Mouse (Mus musculus) lung, embryonic 16.5 days (tissue): ENCODE measurements around the gene Sms. TPM values are rescaled to one million over a fixed set of nuclear protein-coding genes. Genes with fewer than 3 reads are reported as not detected.

Experiments used
- ATAC-seq: fragments of 200-750 bp; cut with Nextera tagmentation; 2 replicates; pipeline ENCODE4 v1.8.0; 2017; ENCODE audit warnings: low read depth, mild to moderate bottlenecking, moderate library complexity
- H3K27ac ChIP-seq: fragments of 300-500 bp; sonication (generic); 2 replicates; pipeline ENCODE4 v1.5.1; 2014; ENCODE audit warnings: mild to moderate bottlenecking, control low read depth, low read length
- H3K27me3 ChIP-seq: fragments of 300-500 bp; sonication (generic); 2 replicates; pipeline ENCODE4 v1.6.1; 2014; ENCODE audit warnings: low read depth, low read length, mixed read lengths; ENCODE audit not compliant: control insufficient read depth, insufficient read depth
- H3K36me3 ChIP-seq: fragments of 300-500 bp; sonication (generic); 2 replicates; pipeline ENCODE4 v1.6.1; 2014; ENCODE audit warnings: low read length; ENCODE audit not compliant: control insufficient read depth, insufficient read depth
- H3K4me1 ChIP-seq: fragments of 300-500 bp; sonication (generic); replicated peaks from 2 replicates; pipeline ENCODE4 v1.6.1; 2014; ENCODE audit warnings: low read length, mixed read lengths; ENCODE audit not compliant: control insufficient read depth, insufficient read depth
- H3K4me2 ChIP-seq: fragments of 300-500 bp; sonication (generic); 2 replicates; pipeline ENCODE4 v1.6.1; 2014; ENCODE audit warnings: low read depth, low read length, control low read depth
- H3K4me3 ChIP-seq: fragments of 300-500 bp; sonication (generic); 2 replicates; pipeline ENCODE4 v1.5.1; 2014; ENCODE audit warnings: mild to moderate bottlenecking, low read length, control low read depth
- H3K9ac ChIP-seq: fragments of 300-500 bp; sonication (generic); 2 replicates; pipeline ENCODE4 v1.6.1; 2014; ENCODE audit warnings: low read length, control low read depth
- H3K9me3 ChIP-seq: fragments of 300-500 bp; sonication (generic); 2 replicates; pipeline ENCODE4 v1.6.1; 2016; ENCODE audit warnings: low read length; ENCODE audit not compliant: control insufficient read depth
- WGBS: fragments of 180-500 bp; shearing (Covaris S2); extraction: QIAGEN DNeasy Blood & Tissue Kit; methylation state at CpG from one replicate; pipeline ENCODE4 v1.1.7; 2014; 5-methylcytosine and 5-hydroxymethylcytosine counted together
- polyA plus RNA-seq: library from polyadenylated mRNA; unstranded; fragments of >200 nt; fragmentation: Nextera tagmentation; extraction: Ambion mirVana; gene quantifications from 2 replicates; pipeline ENCODE4 v1.2.1, GENCODE M21; 2015

Gene Sms
- polyA plus RNA-seq, 1 experiment from 2014 or later: 71.0 TPM

DNA sequence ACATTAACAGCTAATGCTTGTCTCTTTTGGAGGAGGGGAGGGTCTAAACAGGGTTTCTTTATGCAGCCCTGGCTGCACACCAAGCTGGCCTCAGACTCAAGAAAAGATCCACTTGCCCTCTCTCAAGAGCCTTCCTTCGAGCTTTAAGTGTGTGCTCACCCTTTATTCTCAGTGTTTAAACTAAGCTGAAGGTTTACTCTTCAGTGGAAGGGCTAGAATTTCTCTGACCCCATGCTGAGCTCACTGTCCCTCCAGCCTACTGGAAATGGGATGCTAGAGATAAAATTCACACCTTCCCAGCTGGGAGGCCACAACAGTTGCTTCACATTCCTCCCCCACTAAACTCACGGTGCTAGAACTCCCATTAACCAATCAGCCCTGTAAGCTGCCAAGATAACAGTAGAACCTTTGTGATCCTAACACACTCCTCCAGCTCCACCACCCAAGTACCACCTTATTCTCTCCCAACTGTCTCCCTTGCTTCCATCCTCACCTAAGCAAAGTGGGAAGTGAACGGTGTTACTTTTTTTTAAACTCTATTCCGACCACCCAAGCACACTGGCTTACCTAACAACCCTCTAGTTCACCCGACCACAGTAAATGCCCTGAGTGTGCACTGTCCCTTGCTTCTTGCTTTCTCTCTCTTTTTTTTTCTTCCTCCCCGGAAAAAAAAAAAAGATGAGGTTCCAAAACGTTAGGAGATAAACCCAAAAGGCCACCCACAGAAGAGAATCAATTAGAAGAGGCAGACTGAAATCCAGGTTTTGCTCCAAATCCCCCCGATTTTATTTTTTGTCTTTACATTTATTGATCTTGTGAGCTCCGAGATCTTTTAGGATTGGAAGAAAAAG, 2.0 kb downstream of the Sms start:
- no peak; the same call in 1 of the 2 replicates for ATAC-seq
- peak overlapping the region; percentile 40 for H3K9ac ChIP-seq
- WGBS: 13% methylated on average over 9 of the region's 9 CpGs

DNA sequence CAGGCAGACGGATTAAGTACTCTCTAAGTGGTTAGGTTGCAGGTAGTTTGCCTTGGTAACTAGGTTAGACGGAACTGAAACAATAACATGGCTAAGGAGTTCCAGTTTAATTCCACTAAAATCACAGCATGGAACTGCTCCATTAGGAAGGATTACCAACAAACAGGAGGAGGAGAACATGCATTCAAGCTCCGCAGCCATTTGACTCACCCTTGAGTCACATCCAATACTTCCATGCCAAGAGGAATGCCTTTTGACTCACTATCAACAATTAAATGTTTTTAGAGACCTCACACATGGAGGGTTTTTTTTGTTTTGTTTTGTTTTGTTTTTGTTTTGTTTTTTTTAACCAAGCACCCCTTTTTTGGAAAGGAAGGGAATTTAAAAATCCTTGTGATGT, 3.3 kb downstream of the Sms start:
- Histone ChIP-seq H3K27ac (no peak overlapping the region), H3K9me3 (no peaks in the 10 kb centered on the region), H3K9ac (no peak overlapping the region), H3K4me2 (no peak overlapping the region), H3K27me3 (no peaks in the 10 kb centered on the region), H3K4me3 (no peak overlapping the region), H3K36me3 (no peaks in the 10 kb centered on the region), H3K4me1 (no peaks in the 10 kb centered on the region)
- 69% methylated on average over 3 of the region's 3 CpGs for WGBS
- no peak for ATAC-seq

More for the DNA sequence above, 2.0 kb downstream of the Sms start:
- Histone ChIP-seq H3K4me3 (peak overlapping the region; percentile 68), H3K4me2 (peak overlapping the region; percentile 57), H3K36me3 (no peaks in the 10 kb centered on the region), H3K27ac (peak overlapping the region; percentile 21; the same call in 1 of the 2 replicates), H3K4me1 (no peaks in the 10 kb centered on the region), H3K9me3 (no peaks in the 10 kb centered on the region), H3K27me3 (no peaks in the 10 kb centered on the region)

DNA sequence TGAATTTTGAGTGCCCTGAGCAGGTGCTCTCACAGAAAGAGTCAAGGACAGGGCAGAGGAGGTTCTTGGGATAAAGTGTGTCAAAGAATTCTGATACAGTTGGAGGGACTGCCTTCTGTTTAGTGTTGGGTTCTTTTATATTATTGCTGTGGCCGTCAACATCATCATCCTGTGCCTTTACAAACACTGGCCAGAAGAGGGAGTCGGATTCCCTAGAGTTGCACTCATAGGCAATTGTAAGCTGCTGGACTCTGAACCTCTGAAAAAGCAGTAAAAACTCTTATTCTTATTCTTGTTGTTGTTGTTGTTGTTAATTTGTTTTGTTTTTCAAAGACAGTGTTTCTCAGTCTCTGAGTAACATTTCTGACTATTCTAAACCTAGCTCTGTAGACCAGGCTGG, 5.3 kb downstream of the Sms start:
- Histone ChIP-seq H3K4me1 (no peaks in the 10 kb centered on the region), H3K36me3 (no peaks in the 10 kb centered on the region), H3K9me3 (no peaks in the 10 kb centered on the region), H3K9ac (no peak overlapping the region), H3K27ac (no peak overlapping the region), H3K4me2 (no peak overlapping the region), H3K4me3 (no peak overlapping the region), H3K27me3 (no peaks in the 10 kb centered on the region)
- ATAC-seq: no peak
- WGBS: 40% methylated on average over 2 of the region's 2 CpGs

DNA sequence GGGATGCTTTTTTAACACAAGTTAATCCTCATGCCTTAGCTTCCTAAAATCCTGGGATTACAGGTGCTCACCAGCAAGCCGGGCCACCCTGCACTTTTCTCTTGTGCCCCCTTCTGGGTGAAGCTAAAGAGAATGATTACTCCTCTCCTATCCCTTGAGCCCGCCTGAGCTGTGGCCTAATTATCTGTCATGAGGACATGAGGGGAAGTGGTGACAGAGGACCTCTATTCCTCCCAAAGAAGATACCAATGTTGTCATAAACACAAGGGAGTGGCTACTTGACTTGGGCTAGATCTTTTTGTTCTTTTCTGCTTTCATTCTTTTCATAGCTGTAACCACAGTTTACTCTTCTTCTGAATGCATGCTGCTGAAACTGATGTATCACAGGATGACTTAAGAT, 9.2 kb downstream of the Sms start:
- Histone ChIP-seq H3K36me3 (no peaks in the 10 kb centered on the region), H3K9me3 (peaks cover 2% of the 10 kb centered on the region; the same call in 1 of the 2 replicates), H3K27ac (no peak overlapping the region), H3K4me3 (no peak overlapping the region), H3K27me3 (no peaks in the 10 kb centered on the region), H3K4me2 (no peak overlapping the region), H3K4me1 (no peaks in the 10 kb centered on the region), H3K9ac (no peak overlapping the region)
- WGBS: 77% methylated on average over 2 of the region's 2 CpGs
- ATAC-seq: no peak

DNA sequence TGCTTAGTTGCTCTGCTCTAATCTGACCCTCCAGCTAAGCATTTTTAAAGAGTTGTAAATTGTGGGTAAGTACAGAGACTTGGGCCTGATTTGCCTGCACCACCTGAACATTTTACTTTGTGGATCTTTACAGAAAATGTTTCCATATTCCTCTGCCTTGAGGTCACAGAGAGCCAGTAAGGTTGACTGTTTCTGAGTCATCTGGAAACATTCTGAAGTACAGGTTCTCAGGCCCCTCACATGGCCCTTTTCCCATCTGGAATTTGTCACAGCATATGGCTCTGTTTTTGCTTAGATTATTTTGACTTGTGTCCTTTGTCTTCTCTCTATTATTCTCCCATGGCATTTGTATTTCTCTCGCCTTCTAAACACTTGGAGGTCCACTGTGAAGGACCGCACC, 10.2 kb downstream of the Sms start:
- no peak for ATAC-seq
- H3K27ac ChIP-seq: no peak overlapping the region
- H3K36me3 ChIP-seq: no peaks in the 10 kb centered on the region
- no peak overlapping the region for H3K9ac ChIP-seq
- H3K9me3 ChIP-seq: peaks cover 2% of the 10 kb centered on the region; the same call in 1 of the 2 replicates
- 88% methylated on average over 2 of the region's 2 CpGs for WGBS
- no peaks in the 10 kb centered on the region for H3K4me1 ChIP-seq
- H3K27me3 ChIP-seq: no peaks in the 10 kb centered on the region
- no peak overlapping the region for H3K4me2 ChIP-seq
- H3K4me3 ChIP-seq: no peak overlapping the region

DNA sequence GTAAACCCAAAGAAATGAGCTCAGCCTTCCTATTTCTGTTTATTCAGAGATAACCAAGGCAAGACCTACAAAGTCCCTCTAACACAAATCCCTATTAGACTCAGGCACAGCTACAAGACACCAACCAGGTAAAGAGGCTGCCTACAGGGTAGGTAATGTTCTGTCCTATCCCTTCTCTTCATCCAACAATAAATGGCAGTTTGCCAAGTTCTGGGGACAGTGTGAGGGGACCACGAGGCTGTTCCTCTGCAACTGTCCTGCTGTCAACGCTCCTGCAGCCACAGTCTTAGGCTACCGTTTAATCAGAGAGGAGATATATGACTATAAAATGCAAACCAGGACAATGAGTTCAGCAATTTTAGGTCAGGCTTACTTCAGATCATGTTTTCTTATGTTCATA, 14.8 kb downstream of the Sms start:
- H3K27ac ChIP-seq: no peak overlapping the region
- no peak overlapping the region for H3K4me2 ChIP-seq
- WGBS: 34% methylated on average over 3 of the region's 3 CpGs
- no peak for ATAC-seq
- H3K4me3 ChIP-seq: no peak overlapping the region
- H3K9me3 ChIP-seq: peaks cover 2% of the 10 kb centered on the region; the same call in 1 of the 2 replicates
- H3K36me3 ChIP-seq: no peaks in the 10 kb centered on the region
- no peak overlapping the region for H3K9ac ChIP-seq
- no peaks in the 10 kb centered on the region for H3K4me1 ChIP-seq
- H3K27me3 ChIP-seq: no peaks in the 10 kb centered on the region

DNA sequence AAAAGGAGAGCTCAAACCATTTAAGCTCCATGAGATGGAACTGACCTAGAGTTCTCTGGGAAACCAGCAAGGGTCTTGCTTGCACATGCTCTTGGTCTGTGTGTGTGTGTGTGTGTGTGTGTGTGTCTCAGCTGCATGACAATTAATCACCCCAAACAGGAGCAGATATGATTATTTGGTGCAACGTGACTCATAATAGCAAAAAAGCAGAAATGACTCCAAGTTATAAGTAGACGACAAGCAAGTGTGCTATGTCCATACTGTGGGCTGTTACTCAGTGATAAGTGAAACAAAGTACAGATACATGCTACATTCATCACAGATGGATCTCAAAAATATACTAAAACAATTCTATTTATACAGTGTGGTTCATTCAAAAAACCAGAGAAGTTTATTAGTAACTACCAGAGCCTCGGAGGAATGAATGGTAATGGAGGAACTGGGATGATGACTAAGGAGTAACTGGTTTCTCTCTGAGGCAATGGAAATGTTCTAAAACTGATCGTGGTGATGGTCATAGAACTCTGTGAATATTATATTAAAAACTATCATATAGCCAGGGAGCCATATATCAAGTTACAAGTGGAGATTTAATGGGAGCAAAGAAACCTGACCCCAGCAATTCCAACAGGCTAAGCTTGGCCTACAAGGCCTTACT, 15.8 kb downstream of the Sms start:
- Histone ChIP-seq H3K27me3 (no peaks in the 10 kb centered on the region), H3K9ac (no peak overlapping the region), H3K4me3 (no peak overlapping the region), H3K4me1 (no peaks in the 10 kb centered on the region), H3K36me3 (no peaks in the 10 kb centered on the region), H3K4me2 (no peak overlapping the region), H3K9me3 (peaks cover 2% of the 10 kb centered on the region; the same call in 1 of the 2 replicates), H3K27ac (no peak overlapping the region)
- WGBS: 76% methylated on average over 4 of the region's 4 CpGs
- ATAC-seq: no peak

DNA sequence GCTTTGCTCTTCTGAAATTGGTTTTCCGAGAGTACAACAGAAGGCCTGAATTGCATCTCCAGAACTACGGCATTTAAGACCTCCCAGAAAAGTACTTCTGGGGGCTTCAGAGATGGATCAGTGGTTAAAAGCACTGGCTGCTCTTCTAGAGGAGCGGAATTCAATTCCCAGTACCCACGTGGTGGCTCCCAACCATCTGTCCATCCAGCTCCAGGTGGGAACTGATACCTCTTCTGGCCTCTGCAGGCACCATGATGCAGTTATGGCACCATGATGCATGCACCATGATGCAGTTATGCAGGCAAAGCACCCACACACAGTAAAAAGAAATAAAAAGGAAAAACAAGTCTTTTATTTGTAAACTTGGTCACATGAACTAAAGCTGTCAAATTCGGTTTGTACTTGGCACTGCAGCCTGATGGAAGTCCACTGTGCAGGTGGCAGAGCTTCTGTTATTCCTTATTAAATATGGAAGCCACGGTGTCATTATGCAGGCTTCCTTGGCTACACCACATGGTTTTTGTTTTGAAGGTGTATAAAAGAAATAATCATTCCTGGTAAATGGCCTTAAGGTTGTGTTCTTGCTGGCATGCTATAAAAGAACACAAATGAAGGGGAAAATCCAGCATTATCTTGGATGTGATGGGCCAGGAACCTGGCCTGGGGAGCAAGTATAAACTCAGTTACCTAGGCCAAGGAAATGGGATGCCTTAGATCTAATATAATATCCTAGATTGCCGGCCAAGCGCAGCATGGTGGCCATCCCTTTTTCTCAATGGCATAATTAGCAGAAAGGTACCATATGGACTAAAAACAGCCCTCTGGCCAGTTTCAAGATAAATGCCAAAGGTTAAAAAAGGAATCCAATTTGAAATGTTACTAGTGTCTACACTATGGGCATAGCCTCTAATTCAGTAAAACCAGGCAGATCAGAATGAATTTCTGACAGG, 20.1 kb downstream of the Sms start:
- H3K27ac ChIP-seq: no peak overlapping the region
- H3K27me3 ChIP-seq: no peaks in the 10 kb centered on the region
- no peak for ATAC-seq
- no peaks in the 10 kb centered on the region for H3K4me1 ChIP-seq
- H3K4me3 ChIP-seq: no peak overlapping the region
- 84% methylated on average over 8 of the region's 8 CpGs for whole genome bisulfite sequencing
- no peaks in the 10 kb centered on the region for H3K9me3 ChIP-seq
- peaks cover 2% of the 10 kb centered on the region; the same call in 1 of the 2 replicates for H3K36me3 ChIP-seq
- H3K4me2 ChIP-seq: no peak overlapping the region
- no peak overlapping the region for H3K9ac ChIP-seq
